Mouse (Mus musculus): Measurements from ENCODE around the gene Slco2b1. TPM values are rescaled to one million over a fixed set of nuclear protein-coding genes. Genes with fewer than 3 reads are reported as not detected.

The Slco2b1 gene
- polyA plus RNA-seq, 1 experiment = 0.23 TPM

GRCm38 (mm10) chr7:99707671-99708070 lies 3.5 kb downstream of the Slco2b1 start:
- TF ChIP-seq POLR2A (IDR thresholded peaks at IDR 0.05; ENCODE audit: low read depth, low read length) = no peak
- no peak for TF ChIP-seq CTCF (IDR thresholded peaks at IDR 0.05; ENCODE audit: borderline replicate concordance, insufficient read depth, low read length)
- no peaks in the 10 kb centered on the region for H3K4me1 ChIP-seq (ENCODE audit: control insufficient read depth, insufficient read depth, low read length)
- H3K27ac ChIP-seq (ENCODE audit: insufficient read depth, low read length) = no peak overlapping the region

DNA sequence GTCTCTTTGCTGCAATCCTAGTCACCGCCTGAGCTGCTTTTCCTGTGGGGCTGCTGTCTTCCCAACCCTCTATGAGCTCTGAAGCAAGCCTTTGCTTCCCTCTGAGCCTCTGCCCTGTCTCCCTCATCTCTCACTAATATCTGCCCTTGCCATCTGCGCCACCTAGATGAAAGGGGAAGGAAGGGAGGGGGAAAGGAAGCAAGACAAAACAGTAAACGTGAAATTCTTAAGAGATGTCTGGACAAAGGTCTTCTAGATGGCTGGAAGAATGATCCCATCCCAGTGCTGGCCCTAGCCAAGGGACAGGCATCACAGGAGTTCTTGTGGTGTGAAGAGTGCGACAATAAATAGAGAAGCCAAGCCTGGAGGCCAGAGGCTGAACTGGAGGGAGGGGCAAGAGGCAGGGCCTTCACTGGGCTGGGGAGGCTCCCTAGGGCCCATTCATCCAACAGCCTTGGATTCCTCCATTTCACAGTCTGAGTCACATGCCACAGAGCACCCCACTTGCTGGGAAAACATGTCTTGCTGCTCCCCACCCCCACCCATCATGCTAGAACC lies 4.0 kb downstream of the Slco2b1 start:
- Histone ChIP-seq H3K4me1 (ENCODE audit: control insufficient read depth, insufficient read depth, low read length) (no peaks in the 10 kb centered on the region), H3K4me3 (ENCODE audit: insufficient read depth, low read length) (no peak overlapping the region), H3K27ac (ENCODE audit: insufficient read depth, low read length) (no peak overlapping the region)
- TF ChIP-seq CTCF (IDR thresholded peaks at IDR 0.05; ENCODE audit: borderline replicate concordance, insufficient read depth, low read length) = no peak
- TF ChIP-seq POLR2A (IDR thresholded peaks at IDR 0.05; ENCODE audit: low read depth, low read length) = no peak

More at GRCm38 (mm10) chr7:99707671-99708070, 3.5 kb downstream of the Slco2b1 start:
- no peak overlapping the region for H3K4me3 ChIP-seq (ENCODE audit: insufficient read depth, low read length)

DNA sequence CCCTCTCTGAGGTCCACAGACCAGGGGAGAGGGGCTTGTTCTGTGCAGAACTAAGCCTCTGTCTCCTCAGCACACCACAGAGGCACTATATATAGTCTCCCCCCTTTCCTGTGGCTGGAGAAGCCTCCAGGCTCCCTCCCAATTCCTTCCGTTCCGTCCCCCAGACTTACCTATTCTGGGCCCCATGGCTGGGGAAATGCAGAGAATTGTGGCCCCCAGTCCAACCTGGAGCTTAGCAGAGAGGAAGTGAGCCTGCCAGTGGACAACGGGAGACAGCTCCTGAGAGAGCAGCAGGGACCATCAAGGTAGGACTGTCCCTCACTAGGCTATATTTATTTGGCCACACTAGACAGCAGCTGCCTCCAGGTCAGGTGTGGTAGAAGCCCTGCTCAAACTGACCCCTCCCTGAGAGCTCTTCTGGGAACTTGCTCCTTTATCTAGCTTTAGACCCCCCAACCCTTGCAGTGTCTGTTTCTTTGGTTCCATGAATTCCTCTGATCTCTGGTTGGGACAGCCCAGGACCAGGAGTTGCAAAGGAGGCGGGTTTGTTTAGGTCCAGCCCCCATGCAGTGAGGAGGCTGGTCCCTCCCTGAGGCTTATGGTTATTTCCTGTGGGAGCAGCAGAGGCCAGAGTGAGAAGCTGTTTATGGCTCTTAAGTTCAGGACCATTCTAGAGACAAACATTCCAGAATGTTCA lies 4.7 kb downstream of the Slco2b1 start:
- TF ChIP-seq POLR2A (IDR thresholded peaks at IDR 0.05; ENCODE audit: low read depth, low read length) (no peak), CTCF (IDR thresholded peaks at IDR 0.05; ENCODE audit: borderline replicate concordance, insufficient read depth, low read length) (no peak)
- no peak overlapping the region for H3K27ac ChIP-seq (ENCODE audit: insufficient read depth, low read length)
- no peak overlapping the region for H3K4me3 ChIP-seq (ENCODE audit: insufficient read depth, low read length)
- no peaks in the 10 kb centered on the region for H3K4me1 ChIP-seq (ENCODE audit: control insufficient read depth, insufficient read depth, low read length)

- Histone ChIP-seq H3K4me3 (ENCODE audit: insufficient read depth, low read length) (no peak overlapping the region), H3K27ac (ENCODE audit: insufficient read depth, low read length) (no peak overlapping the region), H3K4me1 (ENCODE audit: control insufficient read depth, insufficient read depth, low read length) (no peaks in the 10 kb centered on the region)
- TF ChIP-seq POLR2A (IDR thresholded peaks at IDR 0.05; ENCODE audit: low read depth, low read length) (no peak), CTCF (IDR thresholded peaks at IDR 0.05; ENCODE audit: borderline replicate concordance, insufficient read depth, low read length) (no peak)
These were observed 6.2 kb downstream of the Slco2b1 start for GRCm38 (mm10) chr7:99704736-99705519.

DNA sequence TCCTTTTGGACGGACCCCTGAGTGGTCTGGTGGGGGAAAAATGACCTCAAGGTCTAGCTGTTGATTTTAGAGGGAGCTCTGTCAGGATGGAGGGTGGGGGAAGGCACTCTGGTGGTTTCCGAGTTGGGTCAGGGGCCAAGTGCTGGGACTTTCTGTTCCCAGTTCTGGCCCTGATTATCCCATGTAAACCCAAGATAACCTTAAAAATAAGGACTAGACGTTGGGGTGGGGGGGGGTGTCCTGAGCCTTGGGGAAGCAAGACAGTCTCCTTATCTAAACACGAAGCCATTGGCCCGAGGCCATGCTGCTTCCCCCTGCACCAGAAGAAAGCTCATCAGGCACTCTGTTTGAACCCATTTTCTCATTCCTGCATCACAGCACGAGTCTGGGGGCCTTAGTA lies 8.9 kb downstream of the Slco2b1 start:
- Histone ChIP-seq H3K27ac (ENCODE audit: insufficient read depth, low read length) (no peak overlapping the region), H3K4me1 (ENCODE audit: control insufficient read depth, insufficient read depth, low read length) (no peaks in the 10 kb centered on the region), H3K4me3 (ENCODE audit: insufficient read depth, low read length) (no peak overlapping the region)
- TF ChIP-seq CTCF (IDR thresholded peaks at IDR 0.05; ENCODE audit: borderline replicate concordance, insufficient read depth, low read length) = no peak

- TF ChIP-seq CTCF (IDR thresholded peaks at IDR 0.05; ENCODE audit: borderline replicate concordance, insufficient read depth, low read length) (no peak), POLR2A (IDR thresholded peaks at IDR 0.05; ENCODE audit: low read depth, low read length) (no peak)
- Histone ChIP-seq H3K4me1 (ENCODE audit: control insufficient read depth, insufficient read depth, low read length) (no peaks in the 10 kb centered on the region), H3K4me3 (ENCODE audit: insufficient read depth, low read length) (no peak overlapping the region), H3K27ac (ENCODE audit: insufficient read depth, low read length) (no peak overlapping the region)
These were observed 10.5 kb downstream of the Slco2b1 start for GRCm38 (mm10) chr7:99700641-99701040.

DNA sequence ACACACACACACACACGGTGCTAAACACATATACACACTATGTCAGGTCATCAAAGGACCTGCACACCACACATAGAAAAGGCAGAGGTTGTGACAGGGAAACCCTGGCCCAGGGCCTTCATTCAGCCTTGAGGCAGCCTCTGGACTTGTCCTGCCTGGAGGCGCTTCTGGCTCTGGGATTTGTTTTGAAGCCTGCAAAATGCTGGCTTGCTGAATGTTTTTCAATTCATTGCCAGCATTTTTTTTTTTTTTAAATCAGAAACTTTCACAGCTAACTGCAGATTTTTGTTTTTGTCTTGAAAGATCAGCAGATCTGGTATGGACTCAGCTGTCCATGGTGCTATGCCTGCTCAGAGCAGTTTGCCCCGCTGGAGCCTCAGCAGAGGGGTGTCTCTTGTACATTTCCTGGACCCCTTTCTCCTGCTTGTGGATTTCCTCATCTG lies 11.4 kb downstream of the Slco2b1 start:
- TF ChIP-seq POLR2A (IDR thresholded peaks at IDR 0.05; ENCODE audit: low read depth, low read length) (no peak), CTCF (IDR thresholded peaks at IDR 0.05; ENCODE audit: borderline replicate concordance, insufficient read depth, low read length) (no peak)
- no peaks in the 10 kb centered on the region for H3K4me1 ChIP-seq (ENCODE audit: control insufficient read depth, insufficient read depth, low read length)
- no peak overlapping the region for H3K4me3 ChIP-seq (ENCODE audit: insufficient read depth, low read length)
- H3K27ac ChIP-seq (ENCODE audit: insufficient read depth, low read length) = no peak overlapping the region

DNA sequence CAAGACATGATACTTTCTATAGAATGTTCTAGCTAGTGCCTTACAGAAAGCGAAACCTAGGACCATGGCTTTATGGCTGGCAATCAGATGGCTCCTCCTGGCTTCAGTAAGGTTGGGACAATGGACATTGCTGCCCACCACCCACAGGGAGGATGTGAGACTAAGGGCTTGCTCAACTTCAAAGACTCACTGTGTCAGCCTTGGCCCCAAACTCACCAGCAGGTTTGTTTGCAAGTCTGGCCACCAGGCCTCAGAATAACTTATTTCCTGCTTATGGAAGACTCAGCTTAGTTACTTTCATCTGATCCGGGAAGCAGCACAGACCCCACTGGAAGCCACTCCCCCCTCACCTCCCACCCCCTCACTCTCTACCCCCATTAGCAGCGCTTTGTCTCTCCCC lies 12.0 kb downstream of the Slco2b1 start:
- TF ChIP-seq CTCF (IDR thresholded peaks at IDR 0.05; ENCODE audit: borderline replicate concordance, insufficient read depth, low read length) (no peak), POLR2A (IDR thresholded peaks at IDR 0.05; ENCODE audit: low read depth, low read length) (no peak)
- no peak overlapping the region for H3K4me3 ChIP-seq (ENCODE audit: insufficient read depth, low read length)
- H3K27ac ChIP-seq (ENCODE audit: insufficient read depth, low read length) = no peak overlapping the region
- no peaks in the 10 kb centered on the region for H3K4me1 ChIP-seq (ENCODE audit: control insufficient read depth, insufficient read depth, low read length)

- H3K27ac ChIP-seq (ENCODE audit: insufficient read depth, low read length) = no peak overlapping the region
- no peaks in the 10 kb centered on the region for H3K4me1 ChIP-seq (ENCODE audit: control insufficient read depth, insufficient read depth, low read length)
- no peak overlapping the region for H3K4me3 ChIP-seq (ENCODE audit: insufficient read depth, low read length)
- TF ChIP-seq CTCF (IDR thresholded peaks at IDR 0.05; ENCODE audit: borderline replicate concordance, insufficient read depth, low read length) (no peak), POLR2A (IDR thresholded peaks at IDR 0.05; ENCODE audit: low read depth, low read length) (no peak)
These were observed 12.6 kb downstream of the Slco2b1 start for GRCm38 (mm10) chr7:99698576-99698975.
